Mouse (Mus musculus): ENCODE data around the gene Ephb3. TPM values are rescaled to one million over a fixed set of nuclear protein-coding genes. Genes with fewer than 3 reads are reported as not detected.
A peak's percentile ranks its signal among the peaks of the same experiment; 100 is the strongest.

The Ephb3 gene
- polyA plus RNA-seq, 1 experiment = 1.2 TPM

DNA sequence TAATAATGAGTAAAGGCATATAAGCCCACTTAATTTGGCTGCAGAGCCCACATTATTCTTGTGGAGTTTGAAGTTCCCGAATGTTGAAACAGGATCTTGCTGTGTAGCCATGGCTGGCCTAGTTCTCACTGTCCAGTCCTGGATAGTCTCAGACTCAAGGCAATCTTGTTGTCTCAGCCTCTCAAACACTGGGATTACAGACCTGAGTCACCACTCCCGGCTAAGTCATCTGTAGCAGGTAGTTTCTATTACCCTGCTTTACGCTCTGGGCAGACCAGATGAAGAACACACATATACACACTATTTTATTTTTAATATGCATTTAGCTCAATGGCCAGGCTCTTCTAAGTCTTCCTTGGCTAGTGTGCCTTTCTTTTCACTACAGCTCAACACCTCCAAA, 8.0 kb upstream of the Ephb3 start:
- TF ChIP-seq POLR2A (IDR thresholded peaks at IDR 0.05; ENCODE audit: control insufficient read depth, low read depth, low read length) (no peak), CTCF (IDR thresholded peaks at IDR 0.05; ENCODE audit: control insufficient read depth, insufficient read depth, insufficient replicate concordance, low read depth, low read length) (no peak)
- Histone ChIP-seq H3K27me3 (ENCODE audit: control insufficient read depth, insufficient read depth, low read length) (no peaks in the 10 kb centered on the region), H3K4me1 (ENCODE audit: control insufficient read depth, insufficient read depth, low read length) (no peaks in the 10 kb centered on the region), H3K27ac (ENCODE audit: control insufficient read depth, insufficient read depth, low read depth, low read length) (no peak overlapping the region), H3K4me3 (ENCODE audit: control insufficient read depth, low read depth, low read length) (no peak overlapping the region), H3K36me3 (ENCODE audit: control insufficient read depth, insufficient read depth, low read length) (no peaks in the 10 kb centered on the region)

DNA sequence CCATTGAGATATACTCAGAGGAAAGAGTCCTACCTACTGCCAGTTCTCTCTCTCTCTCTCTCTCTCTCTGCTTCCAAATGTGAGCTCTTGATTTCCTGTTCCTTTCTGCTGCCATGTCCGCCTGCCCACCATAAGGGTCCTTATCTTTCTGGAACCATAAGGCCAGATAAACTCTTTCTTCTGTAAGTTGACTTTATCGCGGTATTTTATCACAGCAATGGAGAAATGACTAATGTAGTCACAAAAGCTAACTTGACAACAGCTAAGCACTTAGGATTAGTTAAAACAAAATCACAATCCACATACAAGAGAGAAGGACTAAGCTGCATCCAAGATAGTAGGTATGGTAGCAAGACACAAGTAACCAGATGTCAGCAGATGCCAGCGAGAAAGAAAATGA, 7.0 kb upstream of the Ephb3 start:
- TF ChIP-seq POLR2A (IDR thresholded peaks at IDR 0.05; ENCODE audit: control insufficient read depth, low read depth, low read length) = no peak
- TF ChIP-seq CTCF (IDR thresholded peaks at IDR 0.05; ENCODE audit: control insufficient read depth, insufficient read depth, insufficient replicate concordance, low read depth, low read length) = no peak
- Histone ChIP-seq H3K27ac (ENCODE audit: control insufficient read depth, insufficient read depth, low read depth, low read length) (no peak overlapping the region), H3K4me1 (ENCODE audit: control insufficient read depth, insufficient read depth, low read length) (no peaks in the 10 kb centered on the region), H3K36me3 (ENCODE audit: control insufficient read depth, insufficient read depth, low read length) (no peaks in the 10 kb centered on the region), H3K4me3 (ENCODE audit: control insufficient read depth, low read depth, low read length) (no peak overlapping the region), H3K27me3 (ENCODE audit: control insufficient read depth, insufficient read depth, low read length) (no peaks in the 10 kb centered on the region)

DNA sequence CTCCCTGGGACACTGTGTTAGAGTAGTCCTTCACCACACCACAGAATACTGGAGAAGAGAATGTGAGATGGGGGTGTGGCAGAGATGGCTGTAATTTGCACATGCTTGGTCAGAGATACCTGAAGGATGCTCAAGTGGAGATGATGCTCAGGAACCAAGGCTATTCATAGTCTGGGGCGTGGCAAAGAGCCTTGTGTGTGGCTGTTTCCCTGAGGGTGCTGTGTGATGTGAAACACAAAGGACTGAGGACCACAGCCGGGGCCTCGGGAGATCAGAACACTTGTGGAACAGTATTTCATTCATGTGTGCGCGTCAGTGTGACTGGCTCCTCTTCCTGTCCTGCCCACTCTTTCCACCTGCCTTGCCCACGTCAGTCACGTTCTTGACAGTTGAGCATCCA, 6.5 kb upstream of the Ephb3 start:
- Histone ChIP-seq H3K4me3 (ENCODE audit: control insufficient read depth, low read depth, low read length) (no peak overlapping the region), H3K27me3 (ENCODE audit: control insufficient read depth, insufficient read depth, low read length) (no peaks in the 10 kb centered on the region), H3K36me3 (ENCODE audit: control insufficient read depth, insufficient read depth, low read length) (no peaks in the 10 kb centered on the region), H3K4me1 (ENCODE audit: control insufficient read depth, insufficient read depth, low read length) (no peaks in the 10 kb centered on the region), H3K27ac (ENCODE audit: control insufficient read depth, insufficient read depth, low read depth, low read length) (no peak overlapping the region)
- TF ChIP-seq CTCF (IDR thresholded peaks at IDR 0.05; ENCODE audit: control insufficient read depth, insufficient read depth, insufficient replicate concordance, low read depth, low read length) = no peak
- no peak for TF ChIP-seq POLR2A (IDR thresholded peaks at IDR 0.05; ENCODE audit: control insufficient read depth, low read depth, low read length)

DNA sequence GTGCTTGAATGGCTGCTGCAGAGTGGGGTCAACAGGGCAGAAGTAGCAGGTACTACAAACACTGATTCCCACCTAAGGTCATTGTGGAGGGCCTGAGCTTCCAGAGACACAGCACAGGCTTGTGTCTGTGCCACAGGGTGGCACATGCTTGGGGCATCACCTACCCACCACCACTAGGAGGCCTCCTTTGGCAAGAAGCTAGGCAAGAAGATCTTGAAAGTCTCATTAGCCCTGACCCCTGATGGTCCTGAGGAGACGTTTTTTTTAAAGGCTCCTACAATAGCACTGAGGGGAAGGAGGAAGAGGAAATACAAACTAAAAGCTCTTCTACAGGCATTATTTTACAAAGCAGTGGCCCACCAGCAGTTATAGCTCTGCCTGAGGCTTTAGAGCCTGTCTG, 6.0 kb upstream of the Ephb3 start:
- H3K27ac ChIP-seq (ENCODE audit: control insufficient read depth, insufficient read depth, low read depth, low read length) = no peak overlapping the region
- H3K4me3 ChIP-seq (ENCODE audit: control insufficient read depth, low read depth, low read length) = no peak overlapping the region
- H3K27me3 ChIP-seq (ENCODE audit: control insufficient read depth, insufficient read depth, low read length) = no peaks in the 10 kb centered on the region
- H3K4me1 ChIP-seq (ENCODE audit: control insufficient read depth, insufficient read depth, low read length) = no peaks in the 10 kb centered on the region
- TF ChIP-seq POLR2A (IDR thresholded peaks at IDR 0.05; ENCODE audit: control insufficient read depth, low read depth, low read length) (no peak), CTCF (IDR thresholded peaks at IDR 0.05; ENCODE audit: control insufficient read depth, insufficient read depth, insufficient replicate concordance, low read depth, low read length) (peak; percentile 44; the same call in 1 of the 2 replicates)
- H3K36me3 ChIP-seq (ENCODE audit: control insufficient read depth, insufficient read depth, low read length) = no peaks in the 10 kb centered on the region

DNA sequence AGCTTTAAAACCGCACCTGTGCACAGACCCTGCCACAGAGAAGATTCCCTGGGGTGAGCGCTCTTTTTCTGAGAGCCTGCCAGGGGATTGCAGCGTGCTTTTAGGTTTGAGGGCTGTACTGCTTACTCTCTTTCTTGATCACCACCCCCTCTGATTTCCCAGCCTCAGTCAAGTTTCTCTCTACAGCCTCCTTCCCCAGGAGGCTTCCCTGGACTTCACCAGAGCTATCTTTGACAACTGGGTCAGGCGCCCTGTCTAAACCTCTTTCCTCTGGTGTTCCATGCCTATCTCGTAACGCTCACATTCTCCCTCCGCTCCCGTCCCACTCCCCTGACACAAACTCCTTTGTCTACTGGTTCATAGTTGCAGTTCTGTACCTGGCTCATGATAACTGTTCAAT, 5.1 kb upstream of the Ephb3 start:
- Histone ChIP-seq H3K36me3 (ENCODE audit: control insufficient read depth, insufficient read depth, low read length) (no peaks in the 10 kb centered on the region), H3K27me3 (ENCODE audit: control insufficient read depth, insufficient read depth, low read length) (no peaks in the 10 kb centered on the region), H3K4me3 (ENCODE audit: control insufficient read depth, low read depth, low read length) (no peak overlapping the region), H3K4me1 (ENCODE audit: control insufficient read depth, insufficient read depth, low read length) (no peaks in the 10 kb centered on the region), H3K27ac (ENCODE audit: control insufficient read depth, insufficient read depth, low read depth, low read length) (no peak overlapping the region)
- TF ChIP-seq POLR2A (IDR thresholded peaks at IDR 0.05; ENCODE audit: control insufficient read depth, low read depth, low read length) (no peak), CTCF (IDR thresholded peaks at IDR 0.05; ENCODE audit: control insufficient read depth, insufficient read depth, insufficient replicate concordance, low read depth, low read length) (no peak)

DNA sequence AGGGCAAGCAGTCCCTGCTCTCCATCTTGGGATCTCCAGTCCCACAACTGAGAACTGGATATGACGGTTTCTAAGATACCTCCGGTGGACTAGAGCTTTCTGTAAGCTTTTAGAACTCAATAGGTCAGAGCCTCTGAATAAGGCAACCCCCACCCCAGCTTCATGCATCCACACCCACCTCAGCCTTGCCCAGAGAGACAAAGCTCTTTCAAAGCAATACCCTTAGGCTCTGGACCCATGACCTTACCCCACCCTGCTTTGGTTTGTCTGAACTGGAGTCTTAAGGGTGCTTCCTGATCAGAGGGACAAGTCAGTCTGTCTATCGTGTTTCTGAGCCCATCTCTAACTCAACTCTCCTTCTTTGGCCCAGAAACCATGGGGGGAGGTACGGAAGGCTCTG, 1.8 kb upstream of the Ephb3 start:
- TF ChIP-seq POLR2A (IDR thresholded peaks at IDR 0.05; ENCODE audit: control insufficient read depth, low read depth, low read length) (no peak), CTCF (IDR thresholded peaks at IDR 0.05; ENCODE audit: control insufficient read depth, insufficient read depth, insufficient replicate concordance, low read depth, low read length) (no peak)
- Histone ChIP-seq H3K27me3 (ENCODE audit: control insufficient read depth, insufficient read depth, low read length) (no peaks in the 10 kb centered on the region; the same call in 1 of the 2 replicates), H3K4me1 (ENCODE audit: control insufficient read depth, insufficient read depth, low read length) (peaks cover 5% of the 10 kb centered on the region; the same call in 1 of the 2 replicates), H3K27ac (ENCODE audit: control insufficient read depth, insufficient read depth, low read depth, low read length) (no peak overlapping the region), H3K4me3 (ENCODE audit: control insufficient read depth, low read depth, low read length) (no peak overlapping the region), H3K36me3 (ENCODE audit: control insufficient read depth, insufficient read depth, low read length) (no peaks in the 10 kb centered on the region)

DNA sequence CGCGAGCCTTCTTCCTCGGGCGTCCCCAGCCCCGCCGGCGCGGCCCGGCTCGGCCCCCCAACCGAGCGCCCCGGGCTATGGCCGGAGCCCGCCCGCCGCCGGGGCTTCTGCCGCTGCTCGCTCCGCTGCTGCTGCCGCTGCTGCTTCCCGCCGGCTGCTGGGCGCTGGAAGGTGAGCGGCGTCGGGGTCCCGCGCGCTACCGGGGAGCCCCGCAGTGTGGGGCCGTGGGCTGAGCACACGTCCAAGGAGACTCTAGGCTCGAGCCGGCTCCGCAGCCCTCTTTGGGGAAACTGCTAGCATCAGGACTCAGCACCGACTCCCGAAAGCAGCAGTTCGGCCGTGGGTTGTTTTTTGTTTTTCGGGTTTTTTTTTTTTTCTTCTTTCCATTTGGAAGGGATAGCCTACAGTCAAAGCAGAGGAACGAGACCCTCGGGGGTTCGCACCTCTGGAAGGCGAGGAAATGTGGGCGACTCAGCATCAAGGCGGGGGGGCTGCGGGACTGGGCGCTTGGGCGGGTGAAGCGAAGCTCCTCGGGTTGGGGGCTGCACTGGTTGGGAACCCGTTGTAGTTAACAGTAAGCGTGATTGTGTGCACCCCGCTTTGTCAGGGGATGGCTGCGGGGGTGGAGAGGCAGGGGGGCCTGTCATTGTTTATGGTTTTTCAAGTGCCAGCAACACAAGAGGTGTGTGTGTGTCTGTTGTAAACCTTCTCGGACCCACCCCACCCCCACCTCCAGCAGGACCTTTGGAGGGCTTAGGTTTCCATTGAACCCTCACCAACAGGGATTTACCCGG, 735 bp downstream of the Ephb3 start:
- H3K27ac ChIP-seq (ENCODE audit: control insufficient read depth, insufficient read depth, low read depth, low read length) = no peak overlapping the region
- H3K4me1 ChIP-seq (ENCODE audit: control insufficient read depth, insufficient read depth, low read length) = peaks cover 5% of the 10 kb centered on the region; the same call in 1 of the 2 replicates
- H3K27me3 ChIP-seq (ENCODE audit: control insufficient read depth, insufficient read depth, low read length) = no peaks in the 10 kb centered on the region; the same call in 1 of the 2 replicates
- peak overlapping the region; percentile 69 for H3K4me3 ChIP-seq (ENCODE audit: control insufficient read depth, low read depth, low read length)
- no peaks in the 10 kb centered on the region for H3K36me3 ChIP-seq (ENCODE audit: control insufficient read depth, insufficient read depth, low read length)
- TF ChIP-seq POLR2A (IDR thresholded peaks at IDR 0.05; ENCODE audit: control insufficient read depth, low read depth, low read length) (no peak), CTCF (IDR thresholded peaks at IDR 0.05; ENCODE audit: control insufficient read depth, insufficient read depth, insufficient replicate concordance, low read depth, low read length) (no peak)

Data from testis, adult 2 months (tissue).